Mouse (Mus musculus): ENCODE measurements at regions not wholly inside any gene's neighbourhood (a gene's known extent, or its start where the extent isn't known, plus 50 kb on each side); places are given as distances from the start of the nearest gene placed in this dataset.

GRCm38 (mm10) chr13:63761542-63761941, 53.5 kb upstream of the Ercc6l2 start:
- no peak for DNase-seq (ENCODE audit: low read depth, low spot score)

Measured in brain, embryonic 18.5 days (tissue).